In the genomic region with DNA sequence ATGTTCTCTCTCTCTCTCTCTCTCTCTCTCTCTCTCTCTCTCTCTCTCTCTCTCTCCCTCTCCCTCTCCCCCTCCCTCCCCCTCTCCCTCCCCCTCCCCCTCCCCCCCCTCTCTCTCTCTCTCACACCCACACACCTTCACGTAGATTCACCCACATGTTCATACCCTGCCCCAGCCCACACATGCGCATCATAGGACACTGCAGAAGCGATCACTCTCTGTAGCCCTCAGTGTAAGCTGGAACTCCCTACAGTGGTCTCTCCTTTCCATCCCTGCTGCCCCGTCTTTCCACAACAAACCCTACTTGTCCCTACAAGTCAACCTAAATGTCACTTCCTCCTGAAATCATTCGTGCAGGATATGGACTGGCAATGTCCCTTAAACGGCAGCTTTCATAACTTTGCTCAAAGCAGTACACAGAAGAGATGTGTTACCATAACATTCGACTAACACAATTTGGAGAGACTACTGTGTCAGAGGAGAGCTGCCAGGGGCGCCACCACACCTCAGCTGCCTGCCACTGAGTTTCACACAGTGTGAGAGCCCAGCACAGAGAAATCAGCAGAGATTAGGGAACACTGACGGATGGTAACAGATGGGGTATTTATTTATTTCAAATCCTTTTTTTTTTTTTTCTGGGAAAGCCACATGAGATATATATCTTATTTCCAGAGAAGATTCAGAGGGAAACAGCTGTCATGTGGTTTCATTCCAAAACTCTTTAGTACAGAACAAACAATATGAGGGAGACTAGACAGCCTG, we compare ENCODE assay signal across 18 mouse cellular contexts.
DNase-seq lines count a peak whose midpoint lies in the region; ATAC-seq and TF ChIP-seq lines count a peak whose summit lies in the region.
"Had no signal": no experiment of that assay in that cellular context is flagged by ENCODE, and none has a peak within 500 bp of the region (broad histone marks: within the 10 kb centered on the region; RNA-seq: fewer than 3 reads in every experiment).

No protein-coding gene starts in this region.

- TF ChIP-seq CTCF in heart, adult 2 months (IDR thresholded peaks at IDR 0.05), result no peak
- TF ChIP-seq CTCF in liver, postnatal 0 days (IDR thresholded peaks at IDR 0.05; ENCODE audit: low read depth), result no peak

- TF ChIP-seq EP300 in heart, adult 2 months (IDR thresholded peaks at IDR 0.05; ENCODE audit: insufficient read depth, low read depth, low read length), result no peak
- TF ChIP-seq EP300 in liver, postnatal 0 days (IDR thresholded peaks at IDR 0.05; ENCODE audit: low read depth), result no peak

- peak; percentile 13 to 32 for DNase-seq in cerebellum, postnatal 10 days
- no peak for DNase-seq in cerebellum, postnatal 25 days
- peak; percentile 62 for DNase-seq in heart, adult 11 months
- no peak for DNase-seq in heart, adult 2 months
- DNase-seq in right cerebral cortex, postnatal 4 days, result peak; percentile 12
- no peak for DNase-seq in right cerebral cortex, adult 18-20 months
- DNase-seq in urinary bladder, postnatal 4 days (ENCODE audit: low spot score in 2 of 2), result no peak
- DNase-seq in liver, postnatal 0 days, result no peak
- DNase-seq: adrenal gland, postnatal 14 days; cerebellum, postnatal 14 days; thymus, adult 2 months had no signal

- no peaks in the 10 kb centered on the region for H3K27me3 ChIP-seq in heart, adult 2 months (ENCODE audit: control insufficient read depth, insufficient read depth, low read length)
- H3K27me3 ChIP-seq in liver, postnatal 0 days (ENCODE audit: insufficient read depth, low read length), result no peaks in the 10 kb centered on the region
- H3K27me3 ChIP-seq: CH12.LX; kidney, embryonic 15.5 days; midbrain, embryonic 12.5 days had no signal

- H3K36me3 ChIP-seq in heart, adult 2 months (ENCODE audit: control insufficient read depth, insufficient read depth, low read length), result no peaks in the 10 kb centered on the region
- no peaks in the 10 kb centered on the region for H3K36me3 ChIP-seq in liver, postnatal 0 days (replicated peaks; ENCODE audit: insufficient read depth, low read length)
- H3K36me3 ChIP-seq: hindbrain, embryonic 10.5 days; kidney, embryonic 15.5 days; midbrain, embryonic 12.5 days had no signal

- no peak overlapping the region for H3K4me3 ChIP-seq in heart, adult 2 months
- H3K4me3 ChIP-seq in liver, postnatal 0 days (ENCODE audit: low read depth, low read length), result no peak overlapping the region
- H3K4me3 ChIP-seq: hindbrain, embryonic 10.5 days; kidney, embryonic 15.5 days; layer of hippocampus, adult 2 months; midbrain, embryonic 12.5 days had no signal

- H3K4me1 ChIP-seq in heart, adult 2 months (ENCODE audit: control insufficient read depth, insufficient read depth, low read length), result no peaks in the 10 kb centered on the region
- H3K4me1 ChIP-seq in liver, postnatal 0 days (ENCODE audit: insufficient read depth), result no peaks in the 10 kb centered on the region
- H3K4me1 ChIP-seq: hindbrain, embryonic 10.5 days; kidney, embryonic 15.5 days; midbrain, embryonic 12.5 days had no signal

- no peak for ATAC-seq in liver, postnatal 0 days
- ATAC-seq: inflammation-experienced regulatory T-cells, adult 6 months had no signal

- no peaks in the 10 kb centered on the region for H3K9me3 ChIP-seq in liver, postnatal 0 days (ENCODE audit: low read length)
- H3K9me3 ChIP-seq: hindbrain, embryonic 10.5 days; kidney, embryonic 15.5 days; midbrain, embryonic 12.5 days had no signal

- WGBS in heart, adult 2 months, result 61% methylated on average over 8 of the region's 9 CpGs
- WGBS in liver, postnatal 0 days (ENCODE audit: insufficient replicate concordance), result 58% methylated on average over 8 of the region's 9 CpGs

- no peak overlapping the region for H3K27ac ChIP-seq in heart, adult 2 months
- no peak overlapping the region for H3K27ac ChIP-seq in liver, postnatal 0 days (ENCODE audit: low read depth)
- H3K27ac ChIP-seq: hindbrain, embryonic 10.5 days; kidney, embryonic 15.5 days; layer of hippocampus, adult 2 months; macrophage; midbrain, embryonic 12.5 days had no signal

- no peaks in the 10 kb centered on the region for H3K79me2 ChIP-seq in heart, adult 2 months (replicated peaks; ENCODE audit: control insufficient read depth, insufficient read depth, low read length)

- intact Hi-C loops in heart, adult 2 months (cut with DNase I), result loop anchor here (5.0 kb wide), 1 partner anchor 83 kb away; no protein-coding TSS in a partner anchor

- TF ChIP-seq POLR2A in heart, adult 2 months (IDR thresholded peaks at IDR 0.05; ENCODE audit: insufficient read depth, low read depth, low read length), result no peak

- no peak overlapping the region for H3K9ac ChIP-seq in heart, adult 2 months (ENCODE audit: low read depth, low read length)
- no peak overlapping the region for H3K9ac ChIP-seq in liver, postnatal 0 days (replicated peaks)
- H3K9ac ChIP-seq: kidney, embryonic 15.5 days; midbrain, embryonic 12.5 days had no signal

- H3K4me2 ChIP-seq in liver, postnatal 0 days (ENCODE audit: low read depth, low read length), result no peak overlapping the region
- H3K4me2 ChIP-seq: kidney, embryonic 15.5 days; midbrain, embryonic 12.5 days had no signal

Comparison
In these comparisons a context has a peak if more than half of its experiments do, and no peak if none do; other contexts are left out.
1. DNase-seq: peak in cerebellum, postnatal 10 days (2 of 2), heart, adult 11 months (single experiment) and right cerebral cortex, postnatal 4 days (single experiment); none in cerebellum, postnatal 25 days (0 of 2), heart, adult 2 months (0 of 2), right cerebral cortex, adult 18-20 months (single experiment), urinary bladder, postnatal 4 days (0 of 2) and liver, postnatal 0 days (single experiment).